Mouse (Mus musculus) frontal cortex, adult (tissue): ENCODE results near the gene Dgkh.
"Not testable (repeated sequence)": the region's sequence is repeated elsewhere in the genome, so short reads cannot be mapped to it uniquely, and the experiment has no call there.

Experiments
- ATAC-seq: cut with Nextera tagmentation; 2 replicates; pipeline ENCODE4 v1.9.2; 2017; ENCODE audit warnings: mild to moderate bottlenecking, moderate library complexity, mixed read lengths; ENCODE audit not compliant: low TSS enrichment

The Dgkh gene

GRCm38 (mm10) chr14:78732617-78733312 is at the start of gene Dgkh:
Gene Dgkh, minus strand, starts transcription at chr14:78732776.
- peak; percentile 84 for ATAC-seq

- ATAC-seq = peak; percentile 90
Measured at GRCm38 (mm10) chr14:78777215-78777614, 44.6 kb upstream of the Dgkh start.

- peak; percentile 57 for ATAC-seq
Measured at GRCm38 (mm10) chr14:78776659-78777058, 44.1 kb upstream of the Dgkh start.

- no peak for ATAC-seq
Measured at GRCm38 (mm10) chr14:78775699-78776098, 43.1 kb upstream of the Dgkh start.

GRCm38 (mm10) chr14:78775226-78775625 is 42.6 kb upstream of the Dgkh start:
- no peak for ATAC-seq

- ATAC-seq = no peak
Measured at GRCm38 (mm10) chr14:78770457-78770856, 37.9 kb upstream of the Dgkh start.

GRCm38 (mm10) chr14:78761064-78761463 is 28.5 kb upstream of the Dgkh start:
- ATAC-seq = no peak

GRCm38 (mm10) chr14:78759491-78759890 is 26.9 kb upstream of the Dgkh start:
- no peak for ATAC-seq

- ATAC-seq = no peak
Measured at GRCm38 (mm10) chr14:78755316-78755715, 22.7 kb upstream of the Dgkh start.

- no peak for ATAC-seq
Measured at GRCm38 (mm10) chr14:78748692-78749091, 16.1 kb upstream of the Dgkh start.

GRCm38 (mm10) chr14:78747969-78748651 is 15.5 kb upstream of the Dgkh start:
- ATAC-seq = no peak

- ATAC-seq = peak; percentile 92
Measured at GRCm38 (mm10) chr14:78747454-78747853, 14.9 kb upstream of the Dgkh start.

GRCm38 (mm10) chr14:78734605-78735004 is 2.0 kb upstream of the Dgkh start:
- ATAC-seq = no peak

GRCm38 (mm10) chr14:78734203-78734602 is 1.6 kb upstream of the Dgkh start:
- ATAC-seq = not testable (repeated sequence)

- ATAC-seq = peak; percentile 16; the same call in 1 of the 2 replicates
Measured at GRCm38 (mm10) chr14:78733366-78734076, 945 bp upstream of the Dgkh start.

GRCm38 (mm10) chr14:78731852-78732616 is 542 bp downstream of the Dgkh start:
- peak; percentile 9; the same call in 1 of the 2 replicates for ATAC-seq

- ATAC-seq = no peak
Measured at GRCm38 (mm10) chr14:78731240-78731639, 1.3 kb downstream of the Dgkh start.

- ATAC-seq = no peak
Measured at GRCm38 (mm10) chr14:78725976-78726375, 6.6 kb downstream of the Dgkh start.

GRCm38 (mm10) chr14:78725307-78725956 is 7.1 kb downstream of the Dgkh start:
- ATAC-seq = 0 out of 2 replicates have a peak, but pooled peaks have one; percentile 29

- ATAC-seq = peak; percentile 96
Measured at GRCm38 (mm10) chr14:78724414-78725306, 7.9 kb downstream of the Dgkh start.
